Mouse (Mus musculus): ENCODE results near the gene Slc25a3. TPM values are rescaled to one million over a fixed set of nuclear protein-coding genes. Genes with fewer than 3 reads are reported as not detected.

The Slc25a3 gene
- polyA plus RNA-seq, 1 experiment from 2014 or later, result 571 TPM

DNA sequence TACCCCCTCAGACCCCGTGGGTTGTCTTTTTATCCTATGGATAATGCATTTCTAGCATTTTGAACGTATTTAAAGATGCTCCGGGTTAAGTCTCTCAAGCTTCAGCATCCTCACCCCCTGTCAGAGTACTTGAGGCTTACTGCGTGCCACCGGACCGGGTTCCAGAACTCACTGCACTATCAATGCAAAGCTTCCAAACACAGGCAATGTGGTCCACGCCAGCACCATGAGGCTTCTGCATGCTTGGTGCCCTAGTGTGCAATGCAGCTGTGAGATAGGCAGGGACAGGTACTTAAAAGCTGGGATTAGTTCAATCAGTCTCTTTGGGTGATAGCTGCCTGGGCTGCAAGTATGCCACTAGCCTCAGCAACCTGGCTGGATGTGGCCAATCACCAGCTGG is 21.6 kb upstream of the Slc25a3 start:
- no peak overlapping the region for H3K4me2 ChIP-seq (ENCODE audit: low read length)
- H3K4me1 ChIP-seq (ENCODE audit: control insufficient read depth, insufficient read depth, low read length), result no peaks in the 10 kb centered on the region
- H3K27ac ChIP-seq (ENCODE audit: low read length), result no peak overlapping the region
- H3K27me3 ChIP-seq (ENCODE audit: control insufficient read depth, insufficient read depth, low read depth, low read length), result no peaks in the 10 kb centered on the region
- H3K4me3 ChIP-seq (ENCODE audit: low read depth, low read length), result no peak overlapping the region
- H3K36me3 ChIP-seq (ENCODE audit: control insufficient read depth, insufficient read depth, low read length), result peaks cover 12% of the 10 kb centered on the region
- ATAC-seq, result no peak
- H3K9ac ChIP-seq (ENCODE audit: low read depth, low read length), result no peak overlapping the region
- WGBS, result 98% methylated on average over 7 of the region's 7 CpGs
- no peaks in the 10 kb centered on the region for H3K9me3 ChIP-seq (replicated peaks; ENCODE audit: control insufficient read depth, low read length, poor library complexity, severe bottlenecking)

DNA sequence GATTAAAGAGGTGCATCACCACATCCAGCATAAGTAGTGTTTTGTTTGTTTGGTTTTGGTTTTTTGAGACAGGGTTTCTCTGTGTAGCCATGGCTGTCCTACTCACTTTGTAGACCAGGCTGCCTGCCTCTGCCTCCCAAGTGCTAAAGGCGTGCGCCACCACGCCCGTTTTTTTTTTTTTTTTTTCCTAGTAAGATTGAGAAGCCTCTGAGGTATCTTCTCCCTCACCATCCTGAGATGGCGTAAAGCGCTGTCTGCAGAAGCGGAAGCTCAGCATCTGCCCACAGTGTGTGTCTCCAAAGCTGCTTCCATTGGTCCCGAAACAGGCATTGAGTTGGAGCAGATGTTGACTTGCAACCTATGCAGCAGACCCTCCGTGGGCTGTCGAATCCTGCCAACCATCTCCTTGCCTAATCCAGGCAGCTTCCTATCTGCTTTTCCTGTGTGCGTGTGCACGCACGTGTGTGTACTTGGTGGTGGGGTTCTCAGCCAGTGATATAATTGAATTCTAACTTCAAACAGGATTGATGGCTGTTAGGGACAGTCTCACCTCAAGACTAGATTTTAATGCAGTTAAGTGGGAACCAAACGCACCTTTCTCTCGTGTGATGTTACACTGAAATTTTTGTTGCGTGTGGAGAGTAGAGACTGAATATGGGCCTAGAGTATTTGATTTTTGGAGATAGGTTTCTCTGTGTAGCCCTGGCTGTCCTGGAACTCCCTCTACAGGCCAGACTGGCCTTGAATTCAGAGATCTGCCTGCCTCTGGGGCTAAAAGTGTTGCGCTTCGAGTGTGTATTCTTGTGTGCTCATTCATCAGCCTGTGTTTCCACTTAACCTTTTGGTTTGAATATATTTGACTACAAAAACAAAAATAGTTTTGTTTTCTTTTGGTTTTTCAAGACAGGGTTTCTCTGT is 19.7 kb upstream of the Slc25a3 start:
- no peaks in the 10 kb centered on the region for H3K27me3 ChIP-seq (ENCODE audit: control insufficient read depth, insufficient read depth, low read depth, low read length)
- no peaks in the 10 kb centered on the region for H3K9me3 ChIP-seq (replicated peaks; ENCODE audit: control insufficient read depth, low read length, poor library complexity, severe bottlenecking)
- H3K27ac ChIP-seq (ENCODE audit: low read length), result no peak overlapping the region
- no peaks in the 10 kb centered on the region for H3K4me1 ChIP-seq (ENCODE audit: control insufficient read depth, insufficient read depth, low read length)
- H3K9ac ChIP-seq (ENCODE audit: low read depth, low read length), result no peak overlapping the region
- no peak overlapping the region for H3K4me3 ChIP-seq (ENCODE audit: low read depth, low read length)
- 77% methylated on average over 18 of the region's 18 CpGs for WGBS
- peaks cover 6% of the 10 kb centered on the region; the same call in 1 of the 2 replicates for H3K36me3 ChIP-seq (ENCODE audit: control insufficient read depth, insufficient read depth, low read length)
- ATAC-seq, result no peak
- no peak overlapping the region for H3K4me2 ChIP-seq (ENCODE audit: low read length)

DNA sequence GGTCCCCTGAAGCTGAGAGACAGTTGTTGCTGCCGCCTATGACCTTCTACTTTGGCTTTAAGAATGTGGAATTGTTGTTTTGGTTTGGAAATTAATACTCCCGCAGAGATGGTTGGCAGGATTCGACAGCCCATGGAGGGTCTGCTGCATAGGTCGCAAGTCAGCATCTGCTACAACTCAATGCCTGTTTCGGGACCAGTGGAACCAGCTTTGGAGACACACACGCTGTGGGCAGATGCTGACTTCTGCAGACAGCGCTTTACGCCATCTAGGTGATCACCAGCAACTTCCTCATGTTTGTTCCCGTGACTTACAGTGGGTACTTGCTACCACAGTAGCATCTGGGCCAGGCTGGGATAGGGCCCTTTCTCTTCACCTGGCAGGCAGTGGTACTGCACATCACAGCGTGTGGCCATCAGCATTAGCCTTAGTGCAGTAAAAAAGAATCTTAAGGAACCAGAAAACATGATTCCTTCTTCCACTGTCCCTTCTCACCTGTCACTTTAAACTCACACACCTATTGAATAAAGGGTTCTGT is 18.9 kb upstream of the Slc25a3 start:
- Histone ChIP-seq H3K27ac (ENCODE audit: low read length) (no peak overlapping the region), H3K36me3 (ENCODE audit: control insufficient read depth, insufficient read depth, low read length) (peaks cover 6% of the 10 kb centered on the region; the same call in 1 of the 2 replicates), H3K4me3 (ENCODE audit: low read depth, low read length) (no peak overlapping the region), H3K4me2 (ENCODE audit: low read length) (no peak overlapping the region), H3K4me1 (ENCODE audit: control insufficient read depth, insufficient read depth, low read length) (no peaks in the 10 kb centered on the region), H3K27me3 (ENCODE audit: control insufficient read depth, insufficient read depth, low read depth, low read length) (no peaks in the 10 kb centered on the region), H3K9me3 (replicated peaks; ENCODE audit: control insufficient read depth, low read length, poor library complexity, severe bottlenecking) (no peaks in the 10 kb centered on the region), H3K9ac (ENCODE audit: low read depth, low read length) (no peak overlapping the region)
- 78% methylated on average over 10 of the region's 10 CpGs for WGBS
- no peak for ATAC-seq

DNA sequence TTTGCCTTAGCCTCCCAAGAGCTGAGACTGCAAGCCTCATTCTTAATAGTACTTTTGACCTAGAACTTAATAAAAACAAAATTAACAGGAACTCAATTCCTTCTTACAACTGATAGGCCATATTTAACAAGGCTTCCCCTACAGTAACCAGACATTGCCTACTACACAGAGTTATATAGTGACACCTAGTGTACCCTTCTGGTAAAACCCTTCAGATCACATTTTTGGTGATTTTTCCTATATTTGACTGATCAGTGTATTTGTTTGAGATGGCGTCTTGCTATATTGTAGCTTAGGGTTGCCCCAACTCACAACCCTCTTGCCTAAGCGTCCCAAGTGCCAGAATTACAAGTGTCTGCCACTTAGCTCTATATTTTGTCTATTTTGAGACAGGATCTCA is 17.7 kb upstream of the Slc25a3 start:
- H3K4me2 ChIP-seq (ENCODE audit: low read length), result no peak overlapping the region
- no peak overlapping the region for H3K9ac ChIP-seq (ENCODE audit: low read depth, low read length)
- ATAC-seq, result no peak
- no peak overlapping the region for H3K4me3 ChIP-seq (ENCODE audit: low read depth, low read length)
- no peaks in the 10 kb centered on the region for H3K9me3 ChIP-seq (replicated peaks; ENCODE audit: control insufficient read depth, low read length, poor library complexity, severe bottlenecking)
- H3K36me3 ChIP-seq (ENCODE audit: control insufficient read depth, insufficient read depth, low read length), result peaks cover 2% of the 10 kb centered on the region; the same call in 1 of the 2 replicates
- no peaks in the 10 kb centered on the region for H3K27me3 ChIP-seq (ENCODE audit: control insufficient read depth, insufficient read depth, low read depth, low read length)
- no peaks in the 10 kb centered on the region for H3K4me1 ChIP-seq (ENCODE audit: control insufficient read depth, insufficient read depth, low read length)
- 35% methylated on average over 2 of the region's 2 CpGs for WGBS
- no peak overlapping the region for H3K27ac ChIP-seq (ENCODE audit: low read length)

DNA sequence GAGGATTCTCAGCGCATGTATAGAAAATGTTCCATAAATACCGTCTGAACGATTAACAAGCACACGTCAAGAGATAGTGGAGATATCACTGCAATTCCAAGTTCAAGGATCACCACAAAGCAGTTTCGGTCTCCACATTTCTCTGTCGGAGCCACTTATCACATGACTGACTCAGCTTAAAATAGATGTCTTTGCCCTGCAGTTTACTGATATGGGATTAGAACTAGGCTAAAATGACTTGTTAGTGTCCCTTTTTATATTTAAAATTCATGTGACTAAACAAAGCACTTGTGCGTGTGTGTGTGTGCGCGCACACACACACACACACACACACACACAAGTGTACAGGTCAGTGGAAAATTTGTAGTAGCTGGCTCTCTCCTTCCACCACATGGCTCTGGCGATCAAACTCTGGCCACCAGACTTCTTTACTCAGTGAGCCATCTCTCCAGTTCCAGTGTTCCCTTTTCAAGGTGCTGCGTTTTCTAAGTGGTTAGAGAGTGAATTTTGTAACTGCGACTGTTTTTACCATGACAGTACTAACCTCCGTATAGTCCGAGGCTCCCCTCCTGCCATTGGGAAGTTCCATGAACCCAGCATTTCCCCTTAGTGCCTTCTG is 15.4 kb upstream of the Slc25a3 start:
- Histone ChIP-seq H3K4me3 (ENCODE audit: low read depth, low read length) (no peak overlapping the region), H3K4me2 (ENCODE audit: low read length) (no peak overlapping the region), H3K9ac (ENCODE audit: low read depth, low read length) (no peak overlapping the region), H3K9me3 (replicated peaks; ENCODE audit: control insufficient read depth, low read length, poor library complexity, severe bottlenecking) (no peaks in the 10 kb centered on the region), H3K27me3 (ENCODE audit: control insufficient read depth, insufficient read depth, low read depth, low read length) (no peaks in the 10 kb centered on the region), H3K27ac (ENCODE audit: low read length) (no peak overlapping the region), H3K36me3 (ENCODE audit: control insufficient read depth, insufficient read depth, low read length) (no peaks in the 10 kb centered on the region), H3K4me1 (ENCODE audit: control insufficient read depth, insufficient read depth, low read length) (no peaks in the 10 kb centered on the region)
- WGBS, result 90% methylated on average over 14 of the region's 14 CpGs
- no peak for ATAC-seq

DNA sequence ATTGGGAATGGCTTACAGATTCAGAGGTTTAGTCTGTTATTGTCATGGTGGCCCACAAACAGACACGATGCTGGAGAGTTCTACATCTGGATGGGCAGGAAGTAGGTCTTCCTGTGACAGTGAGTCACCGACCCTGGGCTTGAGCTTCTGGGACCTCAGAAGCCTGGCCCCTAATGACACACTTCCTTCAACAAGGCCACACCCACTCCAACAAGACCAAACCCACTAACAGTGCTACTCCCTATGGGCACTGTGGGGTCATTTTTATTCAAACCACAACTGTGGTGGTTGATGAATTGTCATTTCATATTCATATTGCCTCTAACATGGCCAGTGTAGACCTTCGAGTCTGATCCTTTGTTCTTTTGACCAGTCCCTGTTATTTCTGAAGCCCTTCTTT is 14.5 kb upstream of the Slc25a3 start:
- no peak for ATAC-seq
- no peak overlapping the region for H3K9ac ChIP-seq (ENCODE audit: low read depth, low read length)
- 86% methylated on average over 3 of the region's 3 CpGs for WGBS

DNA sequence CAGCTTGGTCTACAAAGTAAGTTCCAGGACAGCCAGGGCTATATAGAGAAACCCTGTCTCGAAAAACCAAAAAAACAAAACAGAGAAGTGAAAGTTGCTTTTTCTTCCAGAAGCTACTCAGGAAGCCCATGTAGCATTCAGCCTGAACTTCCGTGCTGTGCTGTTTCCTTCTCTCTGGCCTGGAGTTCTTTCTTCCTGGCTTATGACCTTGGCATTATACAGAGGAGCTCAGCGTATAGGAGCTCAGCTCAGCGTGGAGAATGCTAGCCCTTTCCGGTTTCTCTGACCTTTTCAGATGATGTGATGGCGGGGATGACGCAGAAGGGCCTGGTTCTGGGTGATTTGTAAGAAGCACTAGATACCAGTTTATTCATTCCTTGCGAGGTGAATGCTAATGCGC is 13.5 kb upstream of the Slc25a3 start:
- H3K4me3 ChIP-seq (ENCODE audit: low read depth, low read length), result no peak overlapping the region
- ATAC-seq, result no peak
- no peak overlapping the region for H3K27ac ChIP-seq (ENCODE audit: low read length)
- no peak overlapping the region for H3K4me2 ChIP-seq (ENCODE audit: low read length)
- H3K4me1 ChIP-seq (ENCODE audit: control insufficient read depth, insufficient read depth, low read length), result no peaks in the 10 kb centered on the region
- H3K36me3 ChIP-seq (ENCODE audit: control insufficient read depth, insufficient read depth, low read length), result no peaks in the 10 kb centered on the region
- H3K9me3 ChIP-seq (replicated peaks; ENCODE audit: control insufficient read depth, low read length, poor library complexity, severe bottlenecking), result no peaks in the 10 kb centered on the region
- H3K27me3 ChIP-seq (ENCODE audit: control insufficient read depth, insufficient read depth, low read depth, low read length), result no peaks in the 10 kb centered on the region
- H3K9ac ChIP-seq (ENCODE audit: low read depth, low read length), result no peak overlapping the region
- WGBS, result 67% methylated on average over 9 of the region's 9 CpGs

More for the DNA sequence above, 14.5 kb upstream of the Slc25a3 start:
- H3K4me3 ChIP-seq (ENCODE audit: low read depth, low read length), result no peak overlapping the region
- no peak overlapping the region for H3K27ac ChIP-seq (ENCODE audit: low read length)
- no peak overlapping the region for H3K4me2 ChIP-seq (ENCODE audit: low read length)
- no peaks in the 10 kb centered on the region for H3K4me1 ChIP-seq (ENCODE audit: control insufficient read depth, insufficient read depth, low read length)
- no peaks in the 10 kb centered on the region for H3K27me3 ChIP-seq (ENCODE audit: control insufficient read depth, insufficient read depth, low read depth, low read length)
- no peaks in the 10 kb centered on the region for H3K36me3 ChIP-seq (ENCODE audit: control insufficient read depth, insufficient read depth, low read length)
- H3K9me3 ChIP-seq (replicated peaks; ENCODE audit: control insufficient read depth, low read length, poor library complexity, severe bottlenecking), result no peaks in the 10 kb centered on the region

DNA sequence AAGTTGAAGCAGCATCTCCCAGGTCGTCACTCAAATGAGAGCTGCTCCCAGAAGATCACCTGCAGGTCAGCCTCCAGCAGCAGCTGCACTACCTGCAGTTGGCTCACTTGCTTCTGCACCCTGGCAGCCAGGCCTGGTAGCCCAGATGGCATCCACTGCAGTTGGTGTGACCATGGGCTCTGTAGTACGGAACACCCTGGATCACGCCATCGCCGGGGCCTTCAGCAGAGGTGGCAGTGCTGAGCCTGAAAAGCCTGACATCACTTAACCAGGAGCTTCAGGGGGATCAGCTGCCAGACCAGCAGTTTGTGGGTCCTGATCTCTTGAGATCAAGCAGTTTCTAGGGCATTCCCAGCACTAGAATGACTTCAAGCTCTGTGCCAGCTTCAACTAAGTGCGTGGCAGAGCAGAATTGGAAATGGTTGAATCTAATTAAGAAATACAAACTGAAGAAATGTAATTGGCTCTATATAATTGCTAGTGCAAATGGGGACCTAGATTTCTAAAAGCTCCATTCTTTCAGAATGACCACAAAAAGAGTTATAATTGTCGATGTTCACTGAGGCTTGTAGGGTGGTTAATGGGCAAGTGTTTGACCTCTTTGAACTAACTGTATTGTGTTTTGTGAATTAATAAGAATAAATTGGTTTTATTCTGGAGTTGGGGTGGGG is 11.6 kb upstream of the Slc25a3 start:
- no peak overlapping the region for H3K9ac ChIP-seq (ENCODE audit: low read depth, low read length)
- H3K4me1 ChIP-seq (ENCODE audit: control insufficient read depth, insufficient read depth, low read length), result no peaks in the 10 kb centered on the region
- no peak for ATAC-seq
- WGBS, result 87% methylated on average over 7 of the region's 7 CpGs
- H3K4me3 ChIP-seq (ENCODE audit: low read depth, low read length), result no peak overlapping the region
- no peak overlapping the region for H3K4me2 ChIP-seq (ENCODE audit: low read length)
- H3K9me3 ChIP-seq (replicated peaks; ENCODE audit: control insufficient read depth, low read length, poor library complexity, severe bottlenecking), result no peaks in the 10 kb centered on the region
- no peaks in the 10 kb centered on the region for H3K36me3 ChIP-seq (ENCODE audit: control insufficient read depth, insufficient read depth, low read length)
- no peaks in the 10 kb centered on the region for H3K27me3 ChIP-seq (ENCODE audit: control insufficient read depth, insufficient read depth, low read depth, low read length)
- H3K27ac ChIP-seq (ENCODE audit: low read length), result no peak overlapping the region

All from midbrain, embryonic 16.5 days (tissue).